8 mouse cellular contexts compared by ENCODE assay signal in the genomic region with DNA sequence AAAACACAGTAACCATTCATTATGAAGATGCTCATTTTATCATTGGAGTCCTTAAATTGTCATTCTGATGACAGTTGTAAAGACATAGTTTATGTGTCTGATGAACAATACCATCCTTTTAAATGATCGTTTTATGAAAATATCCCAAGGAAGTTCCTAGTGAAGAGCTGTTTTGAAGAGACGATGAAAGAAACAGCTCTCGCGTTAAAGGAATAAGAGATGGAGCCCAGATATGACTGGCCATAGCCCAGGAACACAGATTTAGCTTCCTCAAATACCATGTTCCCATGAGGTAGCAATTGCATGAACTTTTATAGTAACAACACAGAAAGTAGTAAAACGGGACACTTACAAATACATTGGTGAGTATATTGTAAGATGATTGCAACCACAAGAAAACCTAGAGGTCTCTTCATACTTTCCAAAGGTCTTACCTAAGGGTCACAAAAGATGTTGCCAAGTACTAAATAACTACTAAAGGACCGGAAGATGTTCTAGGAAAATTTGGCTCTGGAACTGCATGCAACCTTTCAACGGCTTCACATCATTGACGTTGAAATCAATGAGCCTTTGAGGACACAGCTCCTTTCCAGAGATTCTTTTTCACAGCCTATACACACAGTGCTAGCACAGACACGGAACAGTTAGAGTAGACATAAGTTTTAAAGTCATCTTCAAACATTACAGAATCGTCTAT. TPM values are rescaled to one million over a fixed set of nuclear protein-coding genes. Genes with fewer than 3 reads are reported as not detected.
DNase-seq lines count a peak whose midpoint lies in the region; ATAC-seq and TF ChIP-seq lines count a peak whose summit lies in the region.

No protein-coding gene starts in this region.

- peak overlapping the region; percentile 91 for H3K4me2 ChIP-seq in forebrain, postnatal 0 days (ENCODE audit: low read depth)
- H3K4me2 ChIP-seq in liver, embryonic 16.5 days (ENCODE audit: low read depth, low read length): peak overlapping the region; percentile 99

- no peaks in the 10 kb centered on the region for H3K27me3 ChIP-seq in heart, embryonic 10.5 days (ENCODE audit: insufficient read depth, poor library complexity, severe bottlenecking)
- peaks cover 5% of the 10 kb centered on the region; the same call in 1 of the 2 replicates for H3K27me3 ChIP-seq in E14TG2a.4 (ENCODE audit: insufficient read depth, low read length)
- no peaks in the 10 kb centered on the region for H3K27me3 ChIP-seq in forebrain, postnatal 0 days (ENCODE audit: insufficient read depth, low read length)
- no peaks in the 10 kb centered on the region for H3K27me3 ChIP-seq in liver, embryonic 16.5 days (ENCODE audit: control insufficient read depth, insufficient read depth, low read depth, low read length)

- peaks cover 14% of the 10 kb centered on the region for H3K4me1 ChIP-seq in heart, embryonic 10.5 days
- peaks cover 46% of the 10 kb centered on the region for H3K4me1 ChIP-seq in E14TG2a.4 (replicated peaks; ENCODE audit: low read depth, low read length)
- peaks cover 7% of the 10 kb centered on the region for H3K4me1 ChIP-seq in forebrain, postnatal 0 days (ENCODE audit: insufficient read depth)
- H3K4me1 ChIP-seq in liver, embryonic 16.5 days (ENCODE audit: control insufficient read depth, low read depth, low read length): peaks cover 15% of the 10 kb centered on the region

- DNase-seq in heart, embryonic 10.5 days (ENCODE audit: low spot score): no peak
- no peak for DNase-seq in heart, postnatal 10 days
- DNase-seq in forebrain, postnatal 0 days: no peak
- no peak for DNase-seq in B cell, adult 2 months
- no peak for DNase-seq in right cerebral cortex, postnatal 4 days
- no peak for DNase-seq in gastrocnemius, adult 18-20 months (ENCODE audit: low spot score)

- no peak for ATAC-seq in forebrain, postnatal 0 days
- ATAC-seq in liver, embryonic 16.5 days (ENCODE audit: low read depth): no peak

- no peak for TF ChIP-seq CTCF in E14TG2a.4 (conservative IDR thresholded peaks at IDR 0.05; ENCODE audit: low read length)
- TF ChIP-seq CTCF in forebrain, postnatal 0 days (IDR thresholded peaks at IDR 0.05; ENCODE audit: low read depth): no peak

- H3K27ac ChIP-seq in heart, embryonic 10.5 days: peak overlapping the region; percentile 88
- H3K27ac ChIP-seq in forebrain, postnatal 0 days (ENCODE audit: low read depth, low read length): peak overlapping the region; percentile 41
- peak overlapping the region; percentile 67 for H3K27ac ChIP-seq in liver, embryonic 16.5 days (ENCODE audit: low read length)

- H3K36me3 ChIP-seq in heart, embryonic 10.5 days: peaks cover 22% of the 10 kb centered on the region
- peaks cover 25% of the 10 kb centered on the region for H3K36me3 ChIP-seq in E14TG2a.4 (ENCODE audit: insufficient read depth, low read length)
- H3K36me3 ChIP-seq in forebrain, postnatal 0 days (ENCODE audit: insufficient read depth): peaks cover 14% of the 10 kb centered on the region
- H3K36me3 ChIP-seq in liver, embryonic 16.5 days (ENCODE audit: control insufficient read depth, insufficient read depth): peaks cover 1% of the 10 kb centered on the region; the same call in 1 of the 2 replicates

- 61% methylated on average over 10 of the region's 10 CpGs for WGBS in heart, embryonic 10.5 days
- WGBS in forebrain, postnatal 0 days: 67% methylated on average over 10 of the region's 10 CpGs
- 48% methylated on average over 10 of the region's 10 CpGs for WGBS in liver, embryonic 16.5 days (ENCODE audit: insufficient replicate concordance)

- H3K9ac ChIP-seq in forebrain, postnatal 0 days: peak overlapping the region; percentile 70
- peak overlapping the region; percentile 72 for H3K9ac ChIP-seq in liver, embryonic 16.5 days (ENCODE audit: low read depth, low read length)

- peak overlapping the region; percentile 78 for H3K4me3 ChIP-seq in heart, embryonic 10.5 days
- peak overlapping the region; percentile 86 for H3K4me3 ChIP-seq in E14TG2a.4 (replicated peaks; ENCODE audit: low read length)
- H3K4me3 ChIP-seq in forebrain, postnatal 0 days (ENCODE audit: low read depth, low read length): peak overlapping the region; percentile 48
- peak overlapping the region; percentile 82 for H3K4me3 ChIP-seq in liver, embryonic 16.5 days (ENCODE audit: low read depth, low read length)

- H3K9me3 ChIP-seq in heart, embryonic 10.5 days: no peaks in the 10 kb centered on the region
- H3K9me3 ChIP-seq in E14TG2a.4 (ENCODE audit: low read length): no peaks in the 10 kb centered on the region
- no peaks in the 10 kb centered on the region for H3K9me3 ChIP-seq in forebrain, postnatal 0 days (ENCODE audit: low read length)
- H3K9me3 ChIP-seq in liver, embryonic 16.5 days (replicated peaks; ENCODE audit: control insufficient read depth, low read length): no peaks in the 10 kb centered on the region

- intact Hi-C loops in heart, postnatal 10 days (cut with DNase I): loop anchor here (2.0 kb wide), 1 partner anchor 22 kb away; a partner anchor contains a TSS

RNA-seq across cellular contexts. Expression of a gene that starts 0.7 kb away (rescaled TPM):
- 17.6 and 22.2 TPM in 2 replicates for polyA plus RNA-seq in heart, embryonic 10.5 days (2016; fragmentation: Nextera tagmentation; extraction: Ambion mirVana)
- 1 to 10 TPM; 7.3 to 8.1 TPM for total RNA-seq in heart, postnatal 10 days (2021)
- total RNA-seq in forebrain, postnatal 0 days (2014; rRNA removed): 12.7 and 17.0 TPM in 2 replicates
- 12.0 and 15.2 TPM in 2 replicates for polyA plus RNA-seq in forebrain, postnatal 0 days (2015; fragmentation: Nextera tagmentation; extraction: Ambion mirVana)
- polyA plus RNA-seq in liver, embryonic 16.5 days (2015; fragmentation: Nextera tagmentation; extraction: Ambion mirVana): 7.3 and 8.0 TPM in 2 replicates
- 1 to 10 TPM; 7.1 to 8.5 TPM for total RNA-seq in gastrocnemius, adult 18-20 months (2021)

RNA-seq across cellular contexts. Expression of a gene that starts 21.2 kb away (rescaled TPM):
- polyA plus RNA-seq in heart, embryonic 10.5 days (2016; fragmentation: Nextera tagmentation; extraction: Ambion mirVana): 33.9 and 39.1 TPM in 2 replicates
- total RNA-seq in heart, postnatal 10 days (2021): 10 to 100 TPM; 18.5 to 23.8 TPM
- 34.9 and 40.0 TPM in 2 replicates for total RNA-seq in forebrain, postnatal 0 days (2014; rRNA removed)
- polyA plus RNA-seq in forebrain, postnatal 0 days (2015; fragmentation: Nextera tagmentation; extraction: Ambion mirVana): 64.0 and 79.1 TPM in 2 replicates
- 12.7 and 16.2 TPM in 2 replicates for polyA plus RNA-seq in liver, embryonic 16.5 days (2015; fragmentation: Nextera tagmentation; extraction: Ambion mirVana)
- total RNA-seq in gastrocnemius, adult 18-20 months (2021): 10 to 100 TPM; 16.8 to 20.9 TPM
